Mouse (Mus musculus) stomach, embryonic 14.5 days (tissue): ENCODE measurements around the gene Dhx30. TPM values are rescaled to one million over a fixed set of nuclear protein-coding genes. Genes with fewer than 3 reads are reported as not detected.
"Not testable (repeated sequence)": the region's sequence is repeated elsewhere in the genome, so short reads cannot be mapped to it uniquely, and the experiment has no call there.

ENCODE experiments used
- ATAC-seq: fragments of 200-750 bp; cut with Nextera tagmentation; 2 replicates; pipeline ENCODE4 v1.8.0; 2017; ENCODE audit warnings: low read depth, moderate TSS enrichment; ENCODE audit not compliant: insufficient number of reproducible peaks, insufficient read depth, low FRiP score
- H3K27ac ChIP-seq: fragments of 300-500 bp; sonication (generic); 2 replicates; pipeline ENCODE4 v1.5.1; 2014; ENCODE audit warnings: mild to moderate bottlenecking, low read length, moderate library complexity, mixed read lengths
- H3K27me3 ChIP-seq: fragments of 300-500 bp; sonication (generic); 2 replicates; pipeline ENCODE4 v1.6.1; 2014; ENCODE audit warnings: low read length, control low read depth, mixed read lengths; ENCODE audit not compliant: control insufficient read depth, insufficient read depth
- H3K36me3 ChIP-seq: fragments of 300-500 bp; sonication (generic); 2 replicates; pipeline ENCODE4 v1.6.1; 2014; ENCODE audit warnings: mild to moderate bottlenecking, control low read depth, low read length, moderate library complexity, mixed read lengths; ENCODE audit not compliant: control insufficient read depth, insufficient read depth
- H3K4me1 ChIP-seq: fragments of 300-500 bp; sonication (generic); 2 replicates; pipeline ENCODE4 v1.6.1; 2014; ENCODE audit warnings: low read length, control low read depth, mixed read lengths; ENCODE audit not compliant: control insufficient read depth, insufficient read depth
- H3K4me2 ChIP-seq: fragments of 300-500 bp; sonication (generic); replicated peaks from 2 replicates; pipeline ENCODE4 v1.6.1; 2014; ENCODE audit warnings: low read depth, low read length, control low read depth
- H3K4me3 ChIP-seq: fragments of 300-500 bp; sonication (generic); 2 replicates; pipeline ENCODE4 v1.5.1; 2014; ENCODE audit warnings: low read depth, low read length, control low read depth
- H3K9ac ChIP-seq: fragments of 300-500 bp; sonication (generic); replicated peaks from 2 replicates; pipeline ENCODE4 v1.6.1; 2014; ENCODE audit warnings: low read depth, mild to moderate bottlenecking, control low read depth, low read length, moderate library complexity, mixed read lengths
- H3K9me3 ChIP-seq: fragments of 300-500 bp; sonication (generic); 2 replicates; pipeline ENCODE4 v1.6.1; 2016; ENCODE audit warnings: low read depth, low read length, control low read depth; ENCODE audit not compliant: control insufficient read depth
- WGBS: fragments of 180-500 bp; shearing (Covaris S2); extraction: QIAGEN DNeasy Blood & Tissue Kit; methylation state at CpG from one replicate; pipeline ENCODE4 v1.1.7; 2014; 5-methylcytosine and 5-hydroxymethylcytosine counted together
- polyA plus RNA-seq: library from polyadenylated mRNA; unstranded; fragments of >200 nt; fragmentation: Nextera tagmentation; extraction: Ambion mirVana; gene quantifications from 2 replicates; pipeline ENCODE4 v1.2.1, GENCODE M21; 2014

Gene Dhx30
- polyA plus RNA-seq, 1 experiment from 2014 or later: 123 TPM

DNA sequence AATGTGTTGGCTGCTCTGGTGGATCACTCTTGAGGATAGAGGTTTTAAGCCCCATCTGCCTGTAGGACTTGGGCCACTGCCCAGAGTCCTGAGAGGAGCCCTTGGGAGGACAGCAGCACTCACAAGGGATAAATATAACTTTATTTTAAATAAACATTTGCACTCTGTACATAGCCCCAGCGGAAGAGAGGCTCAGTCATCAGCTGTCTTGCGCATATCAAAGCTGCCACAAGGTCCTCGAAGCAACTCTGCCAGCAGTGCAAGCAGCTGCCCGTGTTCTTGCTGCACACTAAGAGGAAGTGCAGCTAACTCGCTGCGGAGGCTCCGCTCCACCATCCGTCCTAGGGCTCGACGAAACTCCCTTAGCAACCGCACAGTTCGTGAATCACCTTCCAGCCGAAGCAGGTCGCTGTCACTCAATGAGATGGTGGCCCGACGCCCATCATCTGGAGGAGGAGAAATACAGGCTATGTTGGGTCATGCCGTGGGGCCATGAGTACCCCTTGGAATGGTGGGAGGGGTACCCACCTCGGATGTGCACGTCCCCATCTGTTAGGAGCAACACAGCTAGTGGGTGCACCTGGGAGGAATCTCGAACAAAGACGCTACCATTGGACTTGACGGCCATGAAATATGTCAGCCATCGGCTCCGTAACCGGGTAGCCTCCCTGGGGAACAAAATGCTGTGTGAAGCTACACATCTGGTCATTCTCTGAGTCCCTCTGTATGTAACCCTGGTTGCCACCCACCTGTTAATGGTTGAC lies 33.2 kb downstream of the Dhx30 start:
- Histone ChIP-seq H3K4me3 (no peak overlapping the region), H3K4me2 (no peak overlapping the region), H3K9me3 (no peaks in the 10 kb centered on the region), H3K27ac (no peak overlapping the region), H3K27me3 (no peaks in the 10 kb centered on the region), H3K9ac (no peak overlapping the region), H3K36me3 (peaks cover 63% of the 10 kb centered on the region), H3K4me1 (0 out of 2 replicates have a peak, but pooled peaks cover 3% of the 10 kb centered on the region)
- WGBS: 81% methylated on average over 25 of the region's 25 CpGs
- peak; percentile 39; the same call in 1 of the 2 replicates for ATAC-seq

DNA sequence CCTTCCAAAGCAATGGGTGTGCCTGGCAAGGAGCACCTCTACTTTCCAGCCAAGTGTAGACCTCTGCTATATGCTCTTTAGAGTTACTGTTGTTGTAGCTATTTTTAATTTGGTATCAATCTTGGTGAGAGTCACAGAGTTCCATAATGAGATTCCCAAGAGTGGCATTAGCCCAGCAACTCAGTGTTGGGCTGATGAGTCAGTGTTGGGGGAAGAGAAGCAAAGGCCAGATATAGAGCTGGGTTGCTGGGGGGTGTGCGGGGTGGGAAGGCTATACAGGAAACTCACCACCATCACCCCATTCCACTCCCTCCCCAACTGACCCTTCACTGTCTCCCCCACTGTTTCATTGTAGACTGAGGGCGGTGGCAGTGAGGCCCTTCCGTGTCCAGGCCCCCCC lies 36.6 kb downstream of the Dhx30 start:
- Histone ChIP-seq H3K27ac (no peak overlapping the region), H3K9ac (no peak overlapping the region), H3K4me1 (0 out of 2 replicates have a peak, but pooled peaks cover 3% of the 10 kb centered on the region), H3K4me2 (no peak overlapping the region), H3K4me3 (no peak overlapping the region), H3K9me3 (no peaks in the 10 kb centered on the region), H3K36me3 (peaks cover 37% of the 10 kb centered on the region), H3K27me3 (no peaks in the 10 kb centered on the region)
- no peak for ATAC-seq
- WGBS: 88% methylated on average over 3 of the region's 3 CpGs

- H3K36me3 ChIP-seq: peaks cover 13% of the 10 kb centered on the region
- H3K9me3 ChIP-seq, H3K4me1 ChIP-seq, ATAC-seq, H3K27ac ChIP-seq, H3K27me3 ChIP-seq, H3K4me3 ChIP-seq, H3K9ac ChIP-seq, H3K4me2 ChIP-seq: not testable (repeated sequence)
- 66% methylated on average over 4 of the region's 7 CpGs for WGBS
These were observed 41.2 kb downstream of the Dhx30 start for GRCm38 (mm10) chr9:110076468-110076867.

GRCm38 (mm10) chr9:110071843-110072242 lies 45.8 kb downstream of the Dhx30 start:
- peaks cover 25% of the 10 kb centered on the region for H3K36me3 ChIP-seq

GRCm38 (mm10) chr9:110071011-110071410 lies 46.6 kb downstream of the Dhx30 start:
- Histone ChIP-seq H3K4me3 (no peak overlapping the region), H3K4me1 (no peaks in the 10 kb centered on the region), H3K9ac (no peak overlapping the region), H3K9me3 (no peaks in the 10 kb centered on the region), H3K27ac (no peak overlapping the region), H3K27me3 (no peaks in the 10 kb centered on the region), H3K36me3 (peaks cover 28% of the 10 kb centered on the region), H3K4me2 (no peak overlapping the region)
- ATAC-seq: no peak
- WGBS: 79% methylated on average over 4 of the region's 4 CpGs

More at GRCm38 (mm10) chr9:110071843-110072242, 45.8 kb downstream of the Dhx30 start:
- H3K4me3 ChIP-seq: no peak overlapping the region
- no peak overlapping the region for H3K27ac ChIP-seq
- no peak for ATAC-seq
- H3K27me3 ChIP-seq: no peaks in the 10 kb centered on the region
- no peaks in the 10 kb centered on the region for H3K4me1 ChIP-seq
- no peaks in the 10 kb centered on the region for H3K9me3 ChIP-seq
- H3K9ac ChIP-seq: no peak overlapping the region
- H3K4me2 ChIP-seq: no peak overlapping the region
- WGBS: 0% methylated on average over 1 of the region's 1 CpGs

DNA sequence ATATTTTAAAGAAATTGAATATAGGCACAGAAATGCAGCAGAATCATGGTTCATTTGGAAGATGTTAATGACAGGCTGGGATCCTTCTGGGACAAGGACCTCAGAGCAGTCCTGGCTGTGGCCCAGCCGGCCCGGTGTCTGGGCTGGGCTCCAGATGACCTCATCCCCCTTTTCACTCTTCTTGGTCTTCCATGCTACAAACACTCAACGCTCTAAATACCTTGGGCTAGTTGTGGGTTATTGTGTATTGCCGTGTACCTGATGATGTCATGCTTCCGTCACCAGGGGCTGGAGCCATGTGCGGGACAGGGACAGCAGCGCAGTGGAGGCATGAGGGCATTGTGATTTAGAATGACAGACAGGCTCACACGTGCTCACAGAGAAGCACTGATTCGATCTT lies 47.3 kb downstream of the Dhx30 start:
- WGBS: 77% methylated on average over 9 of the region's 9 CpGs
- ATAC-seq: no peak
- no peak overlapping the region for H3K27ac ChIP-seq
- H3K9ac ChIP-seq: no peak overlapping the region
- H3K4me1 ChIP-seq: no peaks in the 10 kb centered on the region
- H3K9me3 ChIP-seq: no peaks in the 10 kb centered on the region
- peaks cover 28% of the 10 kb centered on the region for H3K36me3 ChIP-seq
- H3K4me3 ChIP-seq: no peak overlapping the region
- H3K27me3 ChIP-seq: no peaks in the 10 kb centered on the region
- H3K4me2 ChIP-seq: no peak overlapping the region

GRCm38 (mm10) chr9:110068745-110069144 lies 48.9 kb downstream of the Dhx30 start:
- H3K27ac ChIP-seq: no peak overlapping the region
- H3K9ac ChIP-seq: no peak overlapping the region
- no peak overlapping the region for H3K4me2 ChIP-seq
- H3K27me3 ChIP-seq: no peaks in the 10 kb centered on the region
- ATAC-seq: no peak
- no peaks in the 10 kb centered on the region for H3K4me1 ChIP-seq
- no peaks in the 10 kb centered on the region for H3K9me3 ChIP-seq
- H3K4me3 ChIP-seq: no peak overlapping the region
- 88% methylated on average over 6 of the region's 6 CpGs for WGBS
- peaks cover 28% of the 10 kb centered on the region for H3K36me3 ChIP-seq

- H3K36me3 ChIP-seq: peaks cover 17% of the 10 kb centered on the region; the same call in 1 of the 2 replicates
- no peak overlapping the region for H3K4me2 ChIP-seq
- H3K9ac ChIP-seq: no peak overlapping the region
- no peaks in the 10 kb centered on the region for H3K9me3 ChIP-seq
- H3K4me3 ChIP-seq: no peak overlapping the region
- no peaks in the 10 kb centered on the region for H3K27me3 ChIP-seq
- no peak overlapping the region for H3K27ac ChIP-seq
- no peaks in the 10 kb centered on the region for H3K4me1 ChIP-seq
- no peak for ATAC-seq
These were observed 53.0 kb downstream of the Dhx30 start for GRCm38 (mm10) chr9:110064641-110065040.

- no peak for ATAC-seq
- H3K4me2 ChIP-seq: no peak overlapping the region
- no peak overlapping the region for H3K9ac ChIP-seq
- no peak overlapping the region for H3K27ac ChIP-seq
- 87% methylated on average over 6 of the region's 6 CpGs for WGBS
- H3K36me3 ChIP-seq: peaks cover 4% of the 10 kb centered on the region; the same call in 1 of the 2 replicates
- H3K4me1 ChIP-seq: no peaks in the 10 kb centered on the region
- no peaks in the 10 kb centered on the region for H3K9me3 ChIP-seq
- no peaks in the 10 kb centered on the region for H3K27me3 ChIP-seq
- no peak overlapping the region for H3K4me3 ChIP-seq
These were observed 54.8 kb downstream of the Dhx30 start for GRCm38 (mm10) chr9:110062861-110063260.
